Mouse (Mus musculus): ENCODE measurements around the gene S1pr1. TPM values are rescaled to one million over a fixed set of nuclear protein-coding genes. Genes with fewer than 3 reads are reported as not detected.

S1pr1 gene
- polyA plus RNA-seq, 1 experiment: 2.3 TPM

DNA sequence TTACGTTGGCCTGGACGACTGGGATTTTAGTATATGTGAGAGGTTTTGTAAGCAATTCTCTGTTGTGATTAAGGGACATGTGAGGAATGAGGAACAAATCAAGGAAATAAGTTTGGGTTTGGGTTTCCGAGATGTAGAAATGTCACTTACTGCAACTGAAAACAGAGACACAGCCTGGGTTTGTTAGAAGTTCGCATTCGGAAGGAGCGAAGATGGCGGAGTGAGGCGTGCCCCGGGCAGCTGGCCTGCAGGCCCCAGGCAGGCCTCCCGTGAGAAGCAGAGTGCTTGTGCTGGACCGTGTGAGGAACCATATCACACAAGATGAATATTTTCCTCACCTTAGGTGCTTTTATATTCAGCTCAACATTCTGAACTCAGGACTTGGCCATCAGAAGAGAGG, 30.2 kb upstream of the S1pr1 start:
- Histone ChIP-seq H3K4me1 (peaks cover 6% of the 10 kb centered on the region), H3K36me3 (replicated peaks; ENCODE audit: low read length) (no peaks in the 10 kb centered on the region), H3K4me3 (replicated peaks) (no peak overlapping the region), H3K27me3 (replicated peaks) (no peaks in the 10 kb centered on the region), H3K9me3 (no peaks in the 10 kb centered on the region)
- no peak for TF ChIP-seq FLI1 (IDR thresholded peaks at IDR 0.05; ENCODE audit: low read length)
- TF ChIP-seq GATA1 (IDR thresholded peaks at IDR 0.05; ENCODE audit: borderline replicate concordance, low read length): no peak

GRCm38 (mm10) chr3:115738524-115738923, 23.7 kb upstream of the S1pr1 start:
- no peaks in the 10 kb centered on the region for H3K27me3 ChIP-seq (replicated peaks)
- peaks cover 7% of the 10 kb centered on the region; the same call in 1 of the 2 replicates for H3K4me1 ChIP-seq
- H3K4me3 ChIP-seq (replicated peaks): no peak overlapping the region
- no peaks in the 10 kb centered on the region for H3K9me3 ChIP-seq
- no peaks in the 10 kb centered on the region for H3K36me3 ChIP-seq (replicated peaks; ENCODE audit: low read length)
- no peak for TF ChIP-seq FLI1 (IDR thresholded peaks at IDR 0.05; ENCODE audit: low read length)
- TF ChIP-seq GATA1 (IDR thresholded peaks at IDR 0.05; ENCODE audit: borderline replicate concordance, low read length): no peak

GRCm38 (mm10) chr3:115737785-115738318, 23.0 kb upstream of the S1pr1 start:
- no peak for TF ChIP-seq FLI1 (IDR thresholded peaks at IDR 0.05; ENCODE audit: low read length)
- no peak for TF ChIP-seq GATA1 (IDR thresholded peaks at IDR 0.05; ENCODE audit: borderline replicate concordance, low read length)
- H3K4me1 ChIP-seq: peaks cover 7% of the 10 kb centered on the region; the same call in 1 of the 2 replicates
- no peaks in the 10 kb centered on the region for H3K27me3 ChIP-seq (replicated peaks)
- no peaks in the 10 kb centered on the region for H3K9me3 ChIP-seq
- no peak overlapping the region for H3K4me3 ChIP-seq (replicated peaks)
- no peaks in the 10 kb centered on the region for H3K36me3 ChIP-seq (replicated peaks; ENCODE audit: low read length)

DNA sequence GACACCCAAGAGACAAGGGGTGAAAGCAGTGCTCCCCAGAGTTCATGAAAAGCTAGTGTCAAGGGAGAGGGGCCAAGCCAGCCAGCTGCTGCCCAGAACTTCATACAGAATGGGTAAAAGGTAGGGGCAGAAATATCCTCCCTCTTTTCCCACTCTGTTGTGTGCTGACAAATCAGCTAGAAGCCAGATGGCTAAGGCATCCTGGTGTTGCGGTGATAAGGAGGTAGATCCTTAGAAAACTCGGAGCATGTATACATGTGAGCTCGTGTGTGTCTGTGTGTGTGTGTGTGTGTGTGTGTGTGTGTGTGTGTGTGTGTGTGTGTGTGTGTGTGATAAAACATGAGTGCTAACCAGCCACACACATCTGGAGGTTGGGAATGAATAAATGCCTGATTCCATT, 20.7 kb upstream of the S1pr1 start:
- H3K27me3 ChIP-seq (replicated peaks): no peaks in the 10 kb centered on the region
- no peak for TF ChIP-seq FLI1 (IDR thresholded peaks at IDR 0.05; ENCODE audit: low read length)
- TF ChIP-seq GATA1 (IDR thresholded peaks at IDR 0.05; ENCODE audit: borderline replicate concordance, low read length): no peak
- H3K4me1 ChIP-seq: peaks cover 9% of the 10 kb centered on the region; the same call in 1 of the 2 replicates
- no peak overlapping the region for H3K4me3 ChIP-seq (replicated peaks)
- H3K9me3 ChIP-seq: no peaks in the 10 kb centered on the region
- no peaks in the 10 kb centered on the region for H3K36me3 ChIP-seq (replicated peaks; ENCODE audit: low read length)

DNA sequence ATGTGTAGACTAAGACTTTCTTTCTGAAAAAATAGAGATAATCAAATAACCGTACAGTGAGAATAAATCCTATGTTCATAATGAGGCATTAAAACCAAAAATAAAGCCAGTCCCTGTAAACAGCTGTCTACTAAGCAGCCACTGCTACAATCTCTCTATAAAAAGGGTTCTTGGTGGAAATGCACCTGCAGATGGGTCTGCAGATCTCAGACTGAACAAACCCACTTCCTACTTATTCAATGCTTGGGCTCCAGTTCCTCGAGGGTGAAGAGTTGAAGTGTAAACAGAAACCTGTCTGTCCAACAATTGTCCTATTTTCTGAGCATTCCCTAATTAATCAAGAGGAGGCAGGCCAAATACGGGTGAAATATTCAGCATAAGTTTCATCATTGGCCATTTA, 20.0 kb upstream of the S1pr1 start:
- H3K9me3 ChIP-seq: no peaks in the 10 kb centered on the region
- H3K27me3 ChIP-seq (replicated peaks): no peaks in the 10 kb centered on the region
- H3K36me3 ChIP-seq (replicated peaks; ENCODE audit: low read length): no peaks in the 10 kb centered on the region
- H3K4me1 ChIP-seq: peaks cover 9% of the 10 kb centered on the region; the same call in 1 of the 2 replicates
- no peak overlapping the region for H3K4me3 ChIP-seq (replicated peaks)
- TF ChIP-seq GATA1 (IDR thresholded peaks at IDR 0.05; ENCODE audit: borderline replicate concordance, low read length) (no peak), FLI1 (IDR thresholded peaks at IDR 0.05; ENCODE audit: low read length) (no peak)

DNA sequence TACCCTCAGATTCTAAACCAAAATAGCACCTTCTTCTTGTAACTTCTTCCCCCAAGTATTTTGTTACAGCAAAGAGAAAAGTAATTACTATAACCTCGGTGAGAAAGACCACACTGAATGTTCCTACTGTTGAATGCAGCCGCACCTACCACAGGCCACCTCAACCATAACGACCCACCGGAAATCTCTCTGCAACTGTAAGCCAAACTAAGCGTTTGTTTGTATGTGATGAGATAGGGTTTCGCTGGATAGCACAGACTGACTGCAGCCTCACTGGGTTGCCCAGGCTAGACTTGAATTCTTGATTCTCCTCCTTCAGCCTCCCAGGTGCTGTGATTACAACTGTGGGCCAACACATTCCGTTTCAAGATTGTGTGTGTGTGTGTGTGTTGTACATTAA, 15.5 kb upstream of the S1pr1 start:
- H3K4me1 ChIP-seq: peaks cover 9% of the 10 kb centered on the region; the same call in 1 of the 2 replicates
- TF ChIP-seq GATA1 (IDR thresholded peaks at IDR 0.05; ENCODE audit: borderline replicate concordance, low read length) (no peak), FLI1 (IDR thresholded peaks at IDR 0.05; ENCODE audit: low read length) (no peak)
- no peaks in the 10 kb centered on the region for H3K36me3 ChIP-seq (replicated peaks; ENCODE audit: low read length)
- H3K4me3 ChIP-seq (replicated peaks): no peak overlapping the region
- no peaks in the 10 kb centered on the region for H3K9me3 ChIP-seq
- peaks cover 2% of the 10 kb centered on the region for H3K27me3 ChIP-seq (replicated peaks)

DNA sequence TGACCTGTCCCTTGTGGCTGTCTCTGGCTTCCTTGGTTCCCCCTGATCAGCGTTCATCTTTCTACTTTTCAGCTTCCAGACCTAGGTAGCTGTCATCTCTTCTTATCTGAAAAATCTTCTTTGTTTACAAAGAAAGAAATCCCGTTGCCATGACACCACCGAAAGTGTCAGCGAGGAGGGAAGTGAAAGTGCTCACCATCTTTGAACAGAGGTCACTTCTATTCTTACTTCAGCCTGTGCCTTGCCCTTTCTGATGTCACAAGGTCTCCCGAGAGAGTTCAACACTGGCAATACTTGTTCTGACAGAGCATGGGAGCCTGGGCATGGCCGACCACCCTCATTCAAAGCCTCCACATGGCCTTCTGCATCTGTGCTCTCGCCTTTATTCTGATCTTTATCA, 14.3 kb upstream of the S1pr1 start:
- peaks cover 2% of the 10 kb centered on the region for H3K27me3 ChIP-seq (replicated peaks)
- no peak overlapping the region for H3K4me3 ChIP-seq (replicated peaks)
- H3K36me3 ChIP-seq (replicated peaks; ENCODE audit: low read length): no peaks in the 10 kb centered on the region
- TF ChIP-seq FLI1 (IDR thresholded peaks at IDR 0.05; ENCODE audit: low read length) (no peak), GATA1 (IDR thresholded peaks at IDR 0.05; ENCODE audit: borderline replicate concordance, low read length) (no peak)
- no peaks in the 10 kb centered on the region for H3K9me3 ChIP-seq
- 0 out of 2 replicates have a peak, but pooled peaks cover 8% of the 10 kb centered on the region for H3K4me1 ChIP-seq

- H3K9me3 ChIP-seq: no peaks in the 10 kb centered on the region
- 0 out of 2 replicates have a peak, but pooled peaks cover 8% of the 10 kb centered on the region for H3K4me1 ChIP-seq
- no peak overlapping the region for H3K4me3 ChIP-seq (replicated peaks)
- no peaks in the 10 kb centered on the region for H3K36me3 ChIP-seq (replicated peaks; ENCODE audit: low read length)
- H3K27me3 ChIP-seq (replicated peaks): peaks cover 2% of the 10 kb centered on the region
- TF ChIP-seq GATA1 (IDR thresholded peaks at IDR 0.05; ENCODE audit: borderline replicate concordance, low read length) (no peak), FLI1 (IDR thresholded peaks at IDR 0.05; ENCODE audit: low read length) (no peak)
Measured at GRCm38 (mm10) chr3:115728211-115728610, 13.3 kb upstream of the S1pr1 start.

DNA sequence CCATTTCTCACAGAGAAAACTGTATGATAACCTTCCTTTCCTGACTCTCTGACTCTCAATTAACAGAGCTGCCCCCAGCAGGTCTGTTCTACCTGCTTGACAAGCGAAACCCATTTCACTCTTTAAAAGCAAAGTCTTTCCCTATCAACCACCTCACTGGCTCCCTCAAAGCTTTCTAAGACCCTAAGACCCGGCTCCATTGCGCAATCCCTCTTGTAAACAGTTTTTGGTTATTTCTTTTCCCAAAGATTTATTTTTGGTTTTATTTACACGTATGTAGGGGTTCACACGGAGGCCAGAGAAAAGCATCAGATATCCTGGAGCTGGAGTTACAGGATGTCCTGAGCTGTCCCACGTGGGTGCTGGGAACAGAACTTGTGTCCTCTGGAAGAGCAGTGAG, 4.0 kb upstream of the S1pr1 start:
- Histone ChIP-seq H3K27me3 (replicated peaks) (no peaks in the 10 kb centered on the region), H3K4me3 (replicated peaks) (no peak overlapping the region), H3K4me1 (peaks cover 25% of the 10 kb centered on the region), H3K9me3 (no peaks in the 10 kb centered on the region), H3K36me3 (replicated peaks; ENCODE audit: low read length) (no peaks in the 10 kb centered on the region)
- TF ChIP-seq GATA1 (IDR thresholded peaks at IDR 0.05; ENCODE audit: borderline replicate concordance, low read length) (no peak), FLI1 (IDR thresholded peaks at IDR 0.05; ENCODE audit: low read length) (no peak)

DNA sequence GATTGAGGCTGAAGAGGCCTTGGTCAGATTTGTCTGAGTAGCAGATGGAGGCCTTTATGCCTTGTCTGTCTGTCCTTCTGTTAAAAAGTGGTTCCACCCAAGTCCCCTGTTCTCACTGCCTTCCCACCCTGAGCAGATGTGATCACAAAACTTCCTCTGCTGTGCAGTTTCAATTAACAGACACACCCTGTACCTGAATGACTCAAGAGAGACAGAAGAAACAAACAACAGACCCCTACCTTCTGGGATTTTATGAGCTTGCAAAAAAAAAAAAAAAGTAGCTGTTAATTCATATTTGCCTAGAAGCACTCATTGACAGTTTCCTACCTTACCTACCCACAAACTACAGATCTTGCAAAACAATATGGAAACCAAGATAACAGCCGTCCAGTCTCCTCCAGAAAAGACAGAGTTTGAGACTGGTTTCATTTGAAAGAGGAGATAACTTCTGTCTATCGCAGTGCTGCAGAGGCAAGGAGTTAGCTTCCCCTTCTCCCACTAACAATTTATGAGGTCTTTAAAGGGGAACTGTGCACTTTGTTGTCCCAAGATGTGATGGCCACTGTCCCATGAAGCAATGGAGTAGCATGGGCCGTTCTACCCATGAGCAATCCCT, 1.1 kb upstream of the S1pr1 start:
- Histone ChIP-seq H3K36me3 (replicated peaks; ENCODE audit: low read length) (peaks cover 17% of the 10 kb centered on the region), H3K4me3 (replicated peaks) (peak overlapping the region; percentile 98), H3K27me3 (replicated peaks) (no peaks in the 10 kb centered on the region), H3K9me3 (no peaks in the 10 kb centered on the region), H3K4me1 (peaks cover 48% of the 10 kb centered on the region)
- TF ChIP-seq GATA1 (IDR thresholded peaks at IDR 0.05; ENCODE audit: borderline replicate concordance, low read length) (no peak), FLI1 (IDR thresholded peaks at IDR 0.05; ENCODE audit: low read length) (no peak)
